Mouse (Mus musculus): ENCODE measurements around the gene Nagk. TPM values are rescaled to one million over a fixed set of nuclear protein-coding genes. Genes with fewer than 3 reads are reported as not detected.

Nagk gene
- polyA plus RNA-seq, 1 experiment from 2014 or later, result 128 TPM

GRCm38 (mm10) chr6:83795492-83795900 lies 714 bp downstream of the Nagk start:
- Histone ChIP-seq H3K36me3 (ENCODE audit: control insufficient read depth, insufficient read depth, low read length) (no peaks in the 10 kb centered on the region), H3K27me3 (replicated peaks; ENCODE audit: control insufficient read depth, insufficient read depth, low read length) (no peaks in the 10 kb centered on the region), H3K9ac (ENCODE audit: low read depth, low read length) (peak overlapping the region; percentile 86), H3K27ac (ENCODE audit: low read length) (peak overlapping the region; percentile 98), H3K4me2 (ENCODE audit: low read depth, low read length) (peak overlapping the region; percentile 89), H3K4me3 (ENCODE audit: low read length) (peak overlapping the region; percentile 77), H3K9me3 (ENCODE audit: control insufficient read depth, low read length) (no peaks in the 10 kb centered on the region), H3K4me1 (ENCODE audit: control insufficient read depth, insufficient read depth, low read length) (peaks cover 7% of the 10 kb centered on the region; the same call in 1 of the 2 replicates)
- peak; percentile 55 for ATAC-seq
- 3% methylated on average over 13 of the region's 13 CpGs for WGBS

GRCm38 (mm10) chr6:83796686-83797085 lies 1.9 kb downstream of the Nagk start:
- no peak overlapping the region for H3K9ac ChIP-seq (ENCODE audit: low read depth, low read length)
- H3K9me3 ChIP-seq (ENCODE audit: control insufficient read depth, low read length), result no peaks in the 10 kb centered on the region
- H3K27me3 ChIP-seq (replicated peaks; ENCODE audit: control insufficient read depth, insufficient read depth, low read length), result no peaks in the 10 kb centered on the region
- H3K36me3 ChIP-seq (ENCODE audit: control insufficient read depth, insufficient read depth, low read length), result no peaks in the 10 kb centered on the region
- 39% methylated on average over 3 of the region's 3 CpGs for WGBS
- H3K4me2 ChIP-seq (ENCODE audit: low read depth, low read length), result peak overlapping the region; percentile 89
- H3K27ac ChIP-seq (ENCODE audit: low read length), result peak overlapping the region; percentile 98
- H3K4me1 ChIP-seq (ENCODE audit: control insufficient read depth, insufficient read depth, low read length), result peaks cover 7% of the 10 kb centered on the region; the same call in 1 of the 2 replicates
- H3K4me3 ChIP-seq (ENCODE audit: low read length), result no peak overlapping the region
- no peak for ATAC-seq

- Histone ChIP-seq H3K4me1 (ENCODE audit: control insufficient read depth, insufficient read depth, low read length) (peaks cover 2% of the 10 kb centered on the region; the same call in 1 of the 2 replicates), H3K9ac (ENCODE audit: low read depth, low read length) (no peak overlapping the region), H3K9me3 (ENCODE audit: control insufficient read depth, low read length) (no peaks in the 10 kb centered on the region), H3K4me2 (ENCODE audit: low read depth, low read length) (no peak overlapping the region), H3K4me3 (ENCODE audit: low read length) (no peak overlapping the region), H3K36me3 (ENCODE audit: control insufficient read depth, insufficient read depth, low read length) (peaks cover 5% of the 10 kb centered on the region), H3K27ac (ENCODE audit: low read length) (no peak overlapping the region), H3K27me3 (replicated peaks; ENCODE audit: control insufficient read depth, insufficient read depth, low read length) (no peaks in the 10 kb centered on the region)
- ATAC-seq, result no peak
- WGBS, result 90% methylated on average over 5 of the region's 5 CpGs
Observed at GRCm38 (mm10) chr6:83802033-83802432, 7.3 kb downstream of the Nagk start.

GRCm38 (mm10) chr6:83802846-83803245 lies 8.1 kb downstream of the Nagk start:
- Histone ChIP-seq H3K4me2 (ENCODE audit: low read depth, low read length) (no peak overlapping the region), H3K27ac (ENCODE audit: low read length) (no peak overlapping the region), H3K4me1 (ENCODE audit: control insufficient read depth, insufficient read depth, low read length) (peaks cover 1% of the 10 kb centered on the region; the same call in 1 of the 2 replicates), H3K4me3 (ENCODE audit: low read length) (no peak overlapping the region), H3K9me3 (ENCODE audit: control insufficient read depth, low read length) (no peaks in the 10 kb centered on the region), H3K27me3 (replicated peaks; ENCODE audit: control insufficient read depth, insufficient read depth, low read length) (no peaks in the 10 kb centered on the region), H3K36me3 (ENCODE audit: control insufficient read depth, insufficient read depth, low read length) (peaks cover 5% of the 10 kb centered on the region), H3K9ac (ENCODE audit: low read depth, low read length) (no peak overlapping the region)
- 89% methylated on average over 3 of the region's 3 CpGs for WGBS
- ATAC-seq, result no peak

- 93% methylated on average over 3 of the region's 3 CpGs for WGBS
- Histone ChIP-seq H3K9ac (ENCODE audit: low read depth, low read length) (no peak overlapping the region), H3K9me3 (ENCODE audit: control insufficient read depth, low read length) (no peaks in the 10 kb centered on the region), H3K27ac (ENCODE audit: low read length) (no peak overlapping the region), H3K27me3 (replicated peaks; ENCODE audit: control insufficient read depth, insufficient read depth, low read length) (no peaks in the 10 kb centered on the region), H3K4me2 (ENCODE audit: low read depth, low read length) (no peak overlapping the region), H3K4me3 (ENCODE audit: low read length) (no peak overlapping the region), H3K4me1 (ENCODE audit: control insufficient read depth, insufficient read depth, low read length) (0 out of 2 replicates have a peak, but pooled peaks cover 2% of the 10 kb centered on the region), H3K36me3 (ENCODE audit: control insufficient read depth, insufficient read depth, low read length) (0 out of 2 replicates have a peak, but pooled peaks cover 4% of the 10 kb centered on the region)
- ATAC-seq, result no peak
Observed at GRCm38 (mm10) chr6:83815801-83816200, 21.0 kb downstream of the Nagk start.

GRCm38 (mm10) chr6:83818996-83819395 lies 24.2 kb downstream of the Nagk start:
- peak; percentile 96 for ATAC-seq
- no peak overlapping the region for H3K9ac ChIP-seq (ENCODE audit: low read depth, low read length)
- H3K27ac ChIP-seq (ENCODE audit: low read length), result peak overlapping the region; percentile 47; the same call in 1 of the 2 replicates
- no peaks in the 10 kb centered on the region for H3K27me3 ChIP-seq (replicated peaks; ENCODE audit: control insufficient read depth, insufficient read depth, low read length)
- no peaks in the 10 kb centered on the region for H3K36me3 ChIP-seq (ENCODE audit: control insufficient read depth, insufficient read depth, low read length)
- no peaks in the 10 kb centered on the region for H3K9me3 ChIP-seq (ENCODE audit: control insufficient read depth, low read length)
- WGBS, result 63% methylated on average over 1 of the region's 1 CpGs
- peaks cover 5% of the 10 kb centered on the region; the same call in 1 of the 2 replicates for H3K4me1 ChIP-seq (ENCODE audit: control insufficient read depth, insufficient read depth, low read length)
- H3K4me2 ChIP-seq (ENCODE audit: low read depth, low read length), result no peak overlapping the region
- no peak overlapping the region for H3K4me3 ChIP-seq (ENCODE audit: low read length)

GRCm38 (mm10) chr6:83820727-83821515 lies 26.1 kb downstream of the Nagk start:
- Histone ChIP-seq H3K4me1 (ENCODE audit: control insufficient read depth, insufficient read depth, low read length) (peaks cover 9% of the 10 kb centered on the region; the same call in 1 of the 2 replicates), H3K27ac (ENCODE audit: low read length) (no peak overlapping the region), H3K27me3 (replicated peaks; ENCODE audit: control insufficient read depth, insufficient read depth, low read length) (no peaks in the 10 kb centered on the region), H3K9ac (ENCODE audit: low read depth, low read length) (no peak overlapping the region), H3K36me3 (ENCODE audit: control insufficient read depth, insufficient read depth, low read length) (no peaks in the 10 kb centered on the region), H3K4me2 (ENCODE audit: low read depth, low read length) (no peak overlapping the region), H3K4me3 (ENCODE audit: low read length) (no peak overlapping the region), H3K9me3 (ENCODE audit: control insufficient read depth, low read length) (no peaks in the 10 kb centered on the region)
- ATAC-seq, result no peak
- 91% methylated on average over 2 of the region's 2 CpGs for WGBS

GRCm38 (mm10) chr6:83821856-83822255 lies 27.1 kb downstream of the Nagk start:
- no peak overlapping the region for H3K27ac ChIP-seq (ENCODE audit: low read length)
- H3K9me3 ChIP-seq (ENCODE audit: control insufficient read depth, low read length), result no peaks in the 10 kb centered on the region
- ATAC-seq, result no peak
- H3K36me3 ChIP-seq (ENCODE audit: control insufficient read depth, insufficient read depth, low read length), result no peaks in the 10 kb centered on the region
- H3K9ac ChIP-seq (ENCODE audit: low read depth, low read length), result no peak overlapping the region
- no peak overlapping the region for H3K4me2 ChIP-seq (ENCODE audit: low read depth, low read length)
- 51% methylated on average over 2 of the region's 2 CpGs for WGBS
- peaks cover 9% of the 10 kb centered on the region; the same call in 1 of the 2 replicates for H3K4me1 ChIP-seq (ENCODE audit: control insufficient read depth, insufficient read depth, low read length)
- H3K27me3 ChIP-seq (replicated peaks; ENCODE audit: control insufficient read depth, insufficient read depth, low read length), result no peaks in the 10 kb centered on the region
- H3K4me3 ChIP-seq (ENCODE audit: low read length), result no peak overlapping the region

GRCm38 (mm10) chr6:83830941-83831605 lies 36.3 kb downstream of the Nagk start:
- 0 out of 2 replicates have a peak, but pooled peaks cover 3% of the 10 kb centered on the region for H3K4me1 ChIP-seq (ENCODE audit: control insufficient read depth, insufficient read depth, low read length)
- peak overlapping the region; percentile 87 for H3K9ac ChIP-seq (ENCODE audit: low read depth, low read length)
- WGBS, result under 1% methylated on average over 35 of the region's 35 CpGs
- ATAC-seq, result peak; percentile 78
- no peaks in the 10 kb centered on the region for H3K36me3 ChIP-seq (ENCODE audit: control insufficient read depth, insufficient read depth, low read length)
- H3K9me3 ChIP-seq (ENCODE audit: control insufficient read depth, low read length), result no peaks in the 10 kb centered on the region
- peak overlapping the region; percentile 85 for H3K27ac ChIP-seq (ENCODE audit: low read length)
- peak overlapping the region; percentile 72 for H3K4me3 ChIP-seq (ENCODE audit: low read length)
- no peaks in the 10 kb centered on the region for H3K27me3 ChIP-seq (replicated peaks; ENCODE audit: control insufficient read depth, insufficient read depth, low read length)
- H3K4me2 ChIP-seq (ENCODE audit: low read depth, low read length), result peak overlapping the region; percentile 93
